Mouse (Mus musculus) cortical plate, adult 2 months (tissue): Measurements from ENCODE around the gene Btaf1.

ENCODE experiments used
- CTCF ChIP-seq: fragments of 200-500 bp; IDR thresholded peaks from 2 replicates; pipeline ENCODE4 v1.5.1; 2011; ENCODE audit warnings: mild to moderate bottlenecking, control low read depth, low read length; ENCODE audit not compliant: insufficient read depth; ENCODE audit errors: extremely low read depth
- POLR2A ChIP-seq: fragments of 200-500 bp; IDR thresholded peaks from 2 replicates; pipeline ENCODE4 v1.6.1; 2011; ENCODE audit warnings: mild to moderate bottlenecking, low read length, control low read depth; ENCODE audit not compliant: insufficient read depth; ENCODE audit errors: extremely low read depth

DNA sequence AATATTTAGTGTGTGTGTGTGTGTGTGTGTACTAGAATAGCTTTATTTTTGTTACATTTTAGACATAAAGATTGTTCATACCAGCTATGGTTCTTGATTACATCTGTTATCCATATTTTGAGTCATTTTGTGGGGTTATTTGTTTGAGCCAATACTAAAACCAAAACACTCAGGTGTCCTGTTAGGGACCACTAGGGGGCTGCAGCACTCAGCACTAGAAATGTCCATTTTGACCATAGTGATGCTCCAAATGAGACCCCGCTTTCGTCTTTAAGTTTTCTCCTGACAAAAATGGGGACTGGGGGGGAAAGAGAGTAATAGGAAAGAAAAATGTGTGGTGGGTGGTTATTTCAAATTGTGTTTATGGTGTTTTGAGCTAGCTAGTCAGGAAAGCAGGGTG, 39.6 kb upstream of the Btaf1 start:
- TF ChIP-seq CTCF (peak; percentile 34; the same call in 1 of the 2 replicates), POLR2A (no peak)
